Mouse (Mus musculus): ENCODE data around the gene H2al1h.
"Not testable (repeated sequence)": the region's sequence is repeated elsewhere in the genome, so short reads cannot be mapped to it uniquely, and the experiment has no call there.

DNA sequence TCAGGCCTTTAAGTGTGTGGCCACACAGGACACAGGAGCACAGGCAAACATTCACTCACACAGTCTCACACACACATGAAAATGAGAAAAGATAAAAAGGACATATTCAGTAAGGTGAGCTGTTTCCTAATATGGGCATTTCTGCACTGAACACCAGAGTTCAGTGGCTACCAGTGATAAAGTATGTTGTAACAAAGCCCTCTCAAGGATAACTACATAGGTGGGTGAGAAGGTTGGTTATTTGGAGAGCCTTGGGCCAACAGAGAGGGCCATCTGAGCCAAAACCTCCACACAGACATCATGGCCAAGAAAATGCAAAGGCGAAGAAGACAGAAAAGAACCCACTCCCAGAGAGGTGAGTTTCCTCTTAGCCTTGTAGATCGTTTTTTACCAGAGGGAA lies 6.2 kb downstream of the H2al1h start, which contains the start of gene H2al1j:
- TF ChIP-seq POLR2A (IDR thresholded peaks at IDR 0.05; ENCODE audit: borderline replicate concordance, low read depth, low read length); CTCF (IDR thresholded peaks at IDR 0.05; ENCODE audit: low read depth, low read length): not testable (repeated sequence)

Data from bone marrow macrophage, adult 2 months (primary cell).